In genomic region chr9:48707824-48708229, GRCm38 (mm10) we compare ENCODE assay signal across 10 mouse cellular contexts.
A peak's percentile ranks its signal among the peaks of the same experiment; 100 is the strongest.
DNase-seq lines count a peak whose midpoint lies in the region; ATAC-seq and TF ChIP-seq lines count a peak whose summit lies in the region.
"Had no signal": no experiment of that assay in that cellular context is flagged by ENCODE, and none has a peak within 500 bp of the region (broad histone marks: within the 10 kb centered on the region; RNA-seq: fewer than 3 reads in every experiment).

No protein-coding gene starts in this region.

- TF ChIP-seq POLR2A in MEL (IDR thresholded peaks at IDR 0.05; ENCODE audit: control insufficient read depth in 1 of 2, insufficient read depth in 1 of 2, low read depth in 1 of 2, low read length in 2 of 2, poor library complexity in 1 of 2): no peak
- no peak for TF ChIP-seq POLR2A in lung, adult 2 months (IDR thresholded peaks at IDR 0.05; ENCODE audit: borderline replicate concordance, extremely low read depth, low read depth, low read length)

- 58% methylated on average over 6 of the region's 6 CpGs for WGBS in heart, embryonic 13.5 days
- 72% methylated on average over 6 of the region's 6 CpGs for WGBS in lung, adult 2 months

- TF ChIP-seq RAD21 in MEL (IDR thresholded peaks at IDR 0.05; ENCODE audit: low read depth, low read length): no peak

- ATAC-seq in heart, embryonic 13.5 days (ENCODE audit: extremely low read depth, insufficient number of reproducible peaks, low FRiP score, low TSS enrichment): no peak

- H3K36me3 ChIP-seq in MEL (ENCODE audit: control insufficient read depth in 1 of 2, insufficient read depth in 2 of 2, low read length in 2 of 2): peaks cover 0 to 25% of the 10 kb centered on the region in 2 experiments; a peak in 2 of 4 replicates
- H3K36me3 ChIP-seq in heart, embryonic 13.5 days: no peaks in the 10 kb centered on the region
- H3K36me3 ChIP-seq: hindbrain, embryonic 15.5 days; neural tube, embryonic 15.5 days had no signal

- TF ChIP-seq CTCF in MEL (IDR thresholded peaks at IDR 0.05 in 2 of 3, conservative IDR thresholded peaks at IDR 0.05 in 1 of 3; ENCODE audit: control insufficient read depth in 1 of 3, insufficient read depth in 1 of 3, low read depth in 2 of 3, low read length in 3 of 3, poor library complexity in 1 of 3, severe bottlenecking in 1 of 3): no peak
- no peak for TF ChIP-seq CTCF in lung, adult 2 months (IDR thresholded peaks at IDR 0.05; ENCODE audit: insufficient read depth, low read length)

- no peaks in the 10 kb centered on the region; a peak in 1 of 4 replicates for H3K27me3 ChIP-seq in MEL (ENCODE audit: control insufficient read depth in 1 of 2, insufficient read depth in 2 of 2, low read length in 2 of 2)
- H3K27me3 ChIP-seq in heart, embryonic 13.5 days (replicated peaks): peaks cover 5% of the 10 kb centered on the region; the same call in 1 of the 2 replicates
- H3K27me3 ChIP-seq: hindbrain, embryonic 15.5 days; neural tube, embryonic 15.5 days had no signal

- no peaks in the 10 kb centered on the region for H3K9me3 ChIP-seq in MEL (replicated peaks; ENCODE audit: insufficient read depth, low read length)
- no peaks in the 10 kb centered on the region for H3K9me3 ChIP-seq in heart, embryonic 13.5 days
- H3K9me3 ChIP-seq: hindbrain, embryonic 15.5 days; neural tube, embryonic 15.5 days had no signal

- peak overlapping the region in 1 of 2 experiments; percentile 30; a peak in 1 of 4 replicates for H3K4me3 ChIP-seq in MEL (ENCODE audit: control insufficient read depth in 1 of 2, insufficient read depth in 1 of 2, low read depth in 2 of 2, low read length in 2 of 2)
- H3K4me3 ChIP-seq in heart, embryonic 13.5 days: no peak overlapping the region
- no peak overlapping the region for H3K4me3 ChIP-seq in lung, adult 2 months (replicated peaks; ENCODE audit: extremely low read depth, low read depth, low read length)
- H3K4me3 ChIP-seq: hindbrain, embryonic 15.5 days; neural tube, embryonic 15.5 days had no signal

- peak overlapping the region; percentile 42 for H3K27ac ChIP-seq in MEL (ENCODE audit: control insufficient read depth, low read depth, low read length)
- H3K27ac ChIP-seq in heart, embryonic 13.5 days (replicated peaks): peak overlapping the region; percentile 81
- H3K27ac ChIP-seq: hindbrain, embryonic 15.5 days; neural tube, embryonic 15.5 days had no signal

- DNase-seq in gastrocnemius, adult 18-20 months (ENCODE audit: low spot score): peak; percentile 88
- DNase-seq in gastrocnemius, postnatal 25 days: no peak
- no peak for DNase-seq in MEL (ENCODE audit: low read depth, low spot score)
- peak; percentile 73 for DNase-seq in lung, adult 2 months
- DNase-seq in ovary, adult 18-20 months (ENCODE audit: low spot score): no peak
- DNase-seq in spleen, adult 12 weeks (ENCODE audit: low spot score): no peak
- DNase-seq in left cerebral cortex, adult 9 months (ENCODE audit: low spot score in 2 of 2): no peak

- H3K4me2 ChIP-seq in heart, embryonic 13.5 days: peak overlapping the region; percentile 22
- H3K4me2 ChIP-seq: hindbrain, embryonic 15.5 days; neural tube, embryonic 15.5 days had no signal

- peak overlapping the region; percentile 29; the same call in 1 of the 2 replicates for H3K9ac ChIP-seq in MEL (ENCODE audit: control insufficient read depth, low read depth, low read length, poor library complexity, severe bottlenecking)
- no peak overlapping the region for H3K9ac ChIP-seq in heart, embryonic 13.5 days
- H3K9ac ChIP-seq: hindbrain, embryonic 15.5 days; neural tube, embryonic 15.5 days had no signal

- TF ChIP-seq EP300 in MEL (IDR thresholded peaks at IDR 0.05; ENCODE audit: low read depth in 1 of 2, low read length in 2 of 2): no peak

- peaks cover 10 to 47% of the 10 kb centered on the region in 2 experiments for H3K4me1 ChIP-seq in MEL (ENCODE audit: control insufficient read depth in 1 of 2, insufficient read depth in 2 of 2, low read length in 2 of 2)
- peaks cover 28% of the 10 kb centered on the region for H3K4me1 ChIP-seq in heart, embryonic 13.5 days
- peaks cover 22% of the 10 kb centered on the region for H3K4me1 ChIP-seq in lung, adult 2 months (ENCODE audit: control insufficient read depth, insufficient read depth, low read length)

- no peaks in the 10 kb centered on the region for H3K79me2 ChIP-seq in MEL (ENCODE audit: control insufficient read depth, insufficient read depth, low read length, poor library complexity)

TF ChIP-seq in MEL, 35 proteins besides CTCF, POLR2A, EP300 and RAD21:
- TF ChIP-seq CHD1 (IDR thresholded peaks at IDR 0.05; ENCODE audit: low read depth, low read length) (no peak), MEF2A (IDR thresholded peaks at IDR 0.05; ENCODE audit: extremely low read depth, insufficient replicate concordance, low read depth, low read length, poor library complexity, severe bottlenecking) (no peak), JUND (IDR thresholded peaks at IDR 0.05; ENCODE audit: low read depth, low read length) (no peak), POLR2AphosphoS5 (IDR thresholded peaks at IDR 0.05; ENCODE audit: borderline replicate concordance, low read depth, low read length) (no peak), RCOR1 (IDR thresholded peaks at IDR 0.05; ENCODE audit: low read depth, low read length) (no peak), UBTF (IDR thresholded peaks at IDR 0.05; ENCODE audit: borderline replicate concordance, insufficient read depth, low read depth, low read length) (no peak), TBP (IDR thresholded peaks at IDR 0.05; ENCODE audit: low read depth, low read length) (no peak), NELFE (IDR thresholded peaks at IDR 0.05; ENCODE audit: low read depth, low read length) (no peak), MAFK (IDR thresholded peaks at IDR 0.05; ENCODE audit: borderline replicate concordance, low read depth, low read length) (no peak)

Comparison
In these comparisons a context has a peak if more than half of its experiments do, and no peak if none do; other contexts are left out.
1. DNase-seq: peak in gastrocnemius, adult 18-20 months (single experiment) and lung, adult 2 months (single experiment); none in gastrocnemius, postnatal 25 days (single experiment), MEL (single experiment), ovary, adult 18-20 months (single experiment), spleen, adult 12 weeks (single experiment) and left cerebral cortex, adult 9 months (0 of 2).